Mouse (Mus musculus) left cerebral cortex, postnatal 25 days (tissue): ENCODE data around the gene Peli1. TPM values are rescaled to one million over a fixed set of nuclear protein-coding genes. Genes with fewer than 3 reads are reported as not detected.

Experiments used
- DNase-seq, 2 experiments: peaks; one replicate each; pipeline ENCODE4 v3.0.0; 2022; ENCODE audit warnings: low spot score in 2 of 2, mixed read lengths in 1 of 2
- intact Hi-C: fragments of 180-260 bp; cut with DNase I; formaldehyde crosslinking; loops from one replicate; pipeline ENCODE4 v1.15.1; 2025
- total RNA-seq, 2 experiments: library from RNA; stranded (reverse); gene quantifications; 2 replicates each; pipeline ENCODE4 v1.2.3; 2021

Peli1 gene
- 10 to 100 TPM; 44.9 to 45.0 TPM for total RNA-seq

DNA sequence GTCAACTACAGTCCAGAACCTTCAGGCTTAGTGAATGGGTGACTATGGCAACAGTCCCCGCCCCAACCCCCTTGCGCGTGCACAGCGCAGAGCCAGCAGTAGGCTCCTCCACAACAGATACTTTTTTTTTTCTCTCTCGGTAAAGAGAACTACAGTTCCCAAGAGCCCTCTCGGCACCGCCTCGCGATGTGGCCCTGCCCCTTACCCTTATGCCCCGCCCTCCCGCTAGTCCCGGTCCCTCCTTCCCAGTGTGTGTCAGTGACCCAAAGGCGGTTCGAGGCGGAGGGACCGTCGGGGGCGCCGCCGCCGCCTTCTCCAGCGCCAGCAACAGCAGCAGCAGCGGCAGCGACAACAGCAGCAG lies at the start of gene Peli1:
Peli1 (plus strand) TSS at position 225 of the 361 bp plus-strand sequence.
- intact Hi-C loops = loop anchor here (1.0 to 10.0 kb wide), 5 partner anchors 83 to 364 kb away; partner anchors contain the start of gene Vps54
- peak; percentile 94 to 98 for DNase-seq

DNA sequence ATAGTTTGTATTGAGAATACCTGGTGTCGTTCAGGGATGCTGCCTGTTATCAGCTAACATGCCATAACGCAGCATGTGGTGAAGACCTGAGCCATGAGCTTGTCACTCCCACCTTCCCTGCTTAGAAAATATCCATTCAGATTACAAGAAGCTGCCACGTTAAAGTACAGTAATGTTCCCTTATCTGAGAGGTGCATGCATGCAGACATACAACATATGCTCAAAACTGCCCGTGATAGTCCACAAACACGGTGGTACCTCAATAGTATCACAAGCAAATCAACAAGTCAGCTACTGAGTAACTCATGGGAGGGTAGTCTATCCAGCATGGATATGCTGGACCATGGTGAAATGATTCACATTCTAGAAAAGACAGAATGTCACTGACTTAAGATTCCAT lies 48.5 kb upstream of the Peli1 start:
- DNase-seq = no peak
- intact Hi-C loops = no loop called here

DNA sequence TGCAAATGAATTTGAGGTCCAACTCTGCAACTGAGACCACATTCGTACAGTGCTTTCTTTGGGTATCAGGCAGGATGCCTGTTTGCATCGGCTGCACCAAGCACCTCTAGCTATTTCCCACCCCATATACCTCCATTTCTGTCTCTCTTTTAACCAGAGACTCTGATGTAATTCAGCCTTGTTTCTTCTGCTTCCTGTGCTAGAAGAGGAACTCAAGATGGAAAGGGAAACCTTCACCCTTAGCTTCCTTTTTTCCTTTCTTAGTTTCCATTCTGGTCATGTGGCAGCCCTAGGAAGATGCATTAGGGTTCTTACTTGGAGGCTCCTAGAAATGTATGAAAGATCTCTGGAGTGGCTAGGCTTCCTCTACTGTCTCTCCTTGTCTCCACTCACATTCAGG lies 44.9 kb upstream of the Peli1 start:
- DNase-seq = no peak
- intact Hi-C loops = no loop called here

DNA sequence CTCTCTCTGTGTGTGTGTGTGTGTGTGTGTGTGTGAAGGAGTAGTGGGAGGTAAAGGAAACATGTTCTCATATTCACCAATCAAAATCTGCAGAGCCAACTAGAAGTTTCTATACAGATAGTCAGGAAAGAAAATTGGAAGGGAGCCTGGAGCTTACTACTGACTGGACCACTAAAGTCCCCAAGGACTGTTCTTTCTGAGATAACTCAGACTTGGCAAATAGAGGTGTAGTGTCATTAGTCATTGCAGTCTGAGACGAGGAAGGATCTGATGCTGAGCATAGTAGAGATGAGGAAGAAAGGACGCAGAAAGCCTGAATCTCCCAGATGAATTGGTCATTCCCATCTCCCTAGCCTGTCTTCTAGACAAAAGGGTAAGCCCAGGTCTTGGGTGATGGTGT lies 43.2 kb upstream of the Peli1 start:
- intact Hi-C loops = no loop called here
- no peak for DNase-seq

DNA sequence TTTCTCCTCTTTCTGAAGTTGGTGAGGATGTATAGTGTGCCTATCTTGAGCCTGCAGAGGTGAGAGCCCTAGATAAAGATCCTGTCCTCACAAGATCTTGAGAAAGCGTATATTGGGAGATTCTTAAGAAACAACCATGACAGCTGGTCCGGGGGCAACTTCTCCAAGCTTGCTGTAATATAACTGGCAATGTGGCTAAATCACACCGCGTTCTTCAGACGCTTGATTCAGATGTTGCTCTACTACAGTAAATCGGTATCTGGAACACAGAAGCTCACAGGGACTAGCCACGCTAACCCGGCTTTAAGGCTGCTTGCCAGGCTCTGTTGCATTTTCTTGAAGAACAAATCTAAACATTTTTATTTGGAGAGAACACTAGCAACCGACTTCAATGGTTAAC lies 39.4 kb upstream of the Peli1 start:
- intact Hi-C loops = no loop called here
- peak; percentile 57 to 82 for DNase-seq

DNA sequence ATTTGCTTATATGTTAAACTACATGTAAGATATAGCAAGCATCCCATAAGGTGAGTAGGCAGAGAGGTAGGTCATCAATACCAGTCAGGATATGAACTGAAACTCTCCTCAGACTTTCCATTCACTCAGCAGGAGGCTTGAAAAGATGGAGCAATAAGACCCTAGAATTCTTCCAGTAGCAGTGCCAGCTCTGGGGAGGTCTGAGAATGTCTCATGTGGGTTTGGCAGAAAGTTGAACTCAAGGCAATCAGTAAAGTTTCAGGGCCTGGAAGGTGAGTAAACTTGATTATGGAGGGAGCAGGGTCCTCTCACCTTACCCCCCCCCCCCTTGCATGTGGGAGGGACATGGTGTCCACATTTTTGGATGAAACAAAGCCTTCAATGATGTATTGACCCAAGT lies 36.5 kb upstream of the Peli1 start:
- intact Hi-C loops = no loop called here
- no peak for DNase-seq

DNA sequence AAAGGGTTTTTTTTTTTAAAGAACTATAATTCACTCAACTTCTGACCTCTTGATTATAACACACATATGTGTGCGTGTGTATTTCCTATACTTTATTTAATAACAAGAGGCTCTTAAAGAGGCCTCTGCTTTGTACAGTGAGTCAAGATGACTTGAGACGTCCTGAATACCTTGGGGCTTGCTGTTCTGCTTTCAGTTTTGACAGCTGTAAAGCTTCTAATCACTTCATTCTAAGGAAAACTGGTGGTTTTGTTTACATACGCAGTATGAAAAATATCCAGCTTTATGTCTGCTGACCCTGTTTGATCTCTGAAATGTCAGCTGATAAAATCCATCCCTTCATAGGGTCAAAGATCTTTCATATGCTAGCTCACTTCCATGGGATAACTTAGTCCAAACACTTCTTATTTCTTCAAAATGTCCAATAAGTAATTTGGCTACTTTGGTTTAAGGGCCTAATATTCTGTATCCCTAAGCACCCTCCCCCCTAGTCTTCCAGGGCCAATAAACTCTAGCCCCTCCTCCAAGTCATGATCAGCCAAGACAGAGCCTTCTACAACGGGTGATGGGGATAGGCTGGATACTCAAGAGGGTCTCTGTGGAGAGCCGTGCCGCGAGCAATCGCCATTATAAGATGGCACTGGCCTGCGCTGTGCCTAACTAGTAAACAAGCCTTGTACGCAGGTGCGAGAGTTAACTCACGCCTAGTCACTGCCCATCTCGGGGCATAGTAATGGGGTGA lies 34.8 kb upstream of the Peli1 start:
- intact Hi-C loops = no loop called here
- no peak for DNase-seq

DNA sequence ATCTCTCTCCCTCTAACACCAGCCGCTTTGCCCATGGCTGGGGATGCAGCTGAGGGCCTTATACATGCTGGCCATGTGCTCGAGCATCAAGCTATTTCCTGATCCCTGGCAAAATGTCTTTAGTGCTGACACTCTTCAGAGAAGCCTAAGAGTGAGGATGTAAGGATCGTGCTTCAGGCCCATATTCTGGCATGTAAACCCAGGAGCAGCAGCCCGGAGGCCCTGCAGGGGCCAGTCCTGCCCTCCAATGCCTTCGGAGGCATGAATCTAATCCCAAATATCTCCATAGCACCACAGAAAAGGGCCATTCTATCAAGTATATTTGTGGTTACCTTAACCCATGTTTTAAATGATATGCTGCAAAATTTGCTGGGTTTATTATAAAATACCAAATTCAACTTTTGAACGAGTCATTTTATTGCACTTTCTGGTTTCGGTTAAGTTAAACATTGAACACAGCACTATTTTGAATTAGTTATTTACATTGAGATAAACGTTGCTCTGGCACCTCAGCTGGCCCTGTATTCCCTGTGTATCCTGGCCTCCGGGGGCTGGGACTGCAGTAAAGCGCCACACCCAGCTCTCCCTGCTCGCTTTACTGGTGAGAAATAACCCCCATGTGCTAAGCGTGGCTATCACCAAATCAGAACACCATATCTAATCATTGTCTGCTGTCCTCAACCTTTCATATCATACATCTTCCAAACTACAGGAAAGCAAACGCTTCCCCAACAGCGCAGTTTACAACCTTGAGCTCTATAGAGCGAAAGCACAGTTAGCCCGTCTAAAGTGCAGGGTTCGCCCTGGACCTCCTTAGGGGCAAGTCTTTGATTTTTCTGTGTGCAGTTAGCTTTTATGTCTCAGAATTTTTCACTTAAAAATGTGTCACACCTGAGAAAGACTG lies 33.3 kb upstream of the Peli1 start:
- intact Hi-C loops = no loop called here

DNA sequence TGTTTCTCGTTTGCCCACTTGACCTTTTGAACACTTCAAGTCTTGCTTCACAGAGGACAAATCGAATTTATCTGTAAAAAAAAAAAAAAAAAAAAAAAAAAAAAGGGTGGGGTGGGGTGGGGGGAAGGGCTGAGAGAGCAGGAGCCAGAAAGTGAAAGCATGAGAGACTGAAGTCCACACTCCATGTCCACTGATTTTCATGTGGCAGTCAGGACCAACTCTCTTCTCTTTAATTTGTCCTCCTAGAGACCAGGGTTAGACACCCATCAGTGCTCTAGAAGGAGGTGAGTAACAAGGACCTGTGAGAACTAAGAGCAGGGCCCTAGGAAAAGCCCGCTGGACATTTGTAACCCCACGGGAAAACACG lies 32.7 kb upstream of the Peli1 start:
- intact Hi-C loops = no loop called here
- DNase-seq = no peak

More for the DNA sequence above, 33.3 kb upstream of the Peli1 start:
- no peak for DNase-seq

DNA sequence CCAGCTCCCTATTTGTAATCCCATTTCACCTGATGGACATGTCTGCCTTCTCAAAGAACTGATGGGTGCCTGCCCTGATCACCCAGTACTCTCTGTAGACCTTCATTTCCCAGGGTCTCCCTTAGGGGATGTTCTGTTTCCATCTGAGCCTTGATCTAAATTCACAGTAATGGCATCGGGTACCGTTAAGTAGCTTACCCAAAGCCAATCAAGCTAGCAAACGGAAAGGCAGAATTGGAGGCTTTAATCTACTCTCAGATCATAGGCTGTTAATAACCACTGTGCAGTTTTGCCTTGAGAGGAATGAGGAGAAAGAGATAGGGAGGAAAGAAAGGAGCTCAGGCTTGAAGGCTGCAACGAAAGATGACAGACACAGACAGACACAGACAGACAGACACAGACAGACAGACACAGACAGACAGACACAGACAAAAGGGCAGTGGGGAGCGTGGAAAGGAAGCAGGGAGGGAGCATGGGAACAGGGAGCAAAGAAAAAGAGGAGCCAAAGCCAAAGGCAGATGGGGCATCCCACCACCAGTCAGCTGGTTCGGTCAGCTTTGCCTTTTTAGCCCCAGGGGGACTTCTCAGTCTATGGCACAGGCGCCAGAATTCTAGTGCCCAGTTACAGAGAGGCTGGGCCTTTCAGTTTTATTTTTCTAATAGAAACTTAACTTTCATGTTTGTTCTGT lies 30.6 kb upstream of the Peli1 start:
- no peak for DNase-seq
- intact Hi-C loops = no loop called here

DNA sequence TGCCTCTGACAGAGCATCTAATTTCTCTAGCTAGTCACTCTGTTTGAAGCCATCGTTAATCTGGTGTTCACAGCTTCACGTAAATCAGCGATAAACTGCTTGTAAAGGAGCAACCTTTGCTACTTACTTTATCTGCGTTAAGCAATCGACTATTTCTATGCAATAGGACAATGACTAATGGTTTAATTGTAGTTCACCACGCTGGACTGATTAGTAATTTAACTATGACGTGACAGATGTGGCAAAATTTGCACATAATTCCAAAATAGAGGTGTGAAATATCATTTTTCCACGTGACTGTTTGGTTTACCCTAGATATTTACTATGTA lies 30.1 kb upstream of the Peli1 start:
- intact Hi-C loops = no loop called here
- DNase-seq = no peak

DNA sequence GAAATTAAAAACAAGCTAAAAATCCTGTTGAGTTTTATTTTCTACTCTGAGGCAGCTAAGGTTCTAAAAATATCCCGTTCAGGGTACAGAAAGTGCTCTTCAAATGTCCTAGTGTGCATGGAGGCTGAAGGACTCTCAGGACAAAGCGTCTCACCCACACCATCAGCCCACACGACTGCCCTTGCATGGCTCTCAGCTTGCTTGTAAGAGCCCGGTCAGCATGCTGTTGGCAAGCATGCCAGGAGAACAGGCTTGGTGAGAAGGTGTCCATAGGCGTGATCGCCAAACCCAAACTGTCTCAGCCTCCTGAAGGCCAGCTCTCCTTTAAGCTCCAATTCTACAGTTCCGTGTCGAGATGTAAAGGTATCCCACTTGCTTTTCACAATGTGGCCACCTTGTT lies 29.7 kb upstream of the Peli1 start:
- intact Hi-C loops = no loop called here
- peak; percentile 15 to 19 for DNase-seq

DNA sequence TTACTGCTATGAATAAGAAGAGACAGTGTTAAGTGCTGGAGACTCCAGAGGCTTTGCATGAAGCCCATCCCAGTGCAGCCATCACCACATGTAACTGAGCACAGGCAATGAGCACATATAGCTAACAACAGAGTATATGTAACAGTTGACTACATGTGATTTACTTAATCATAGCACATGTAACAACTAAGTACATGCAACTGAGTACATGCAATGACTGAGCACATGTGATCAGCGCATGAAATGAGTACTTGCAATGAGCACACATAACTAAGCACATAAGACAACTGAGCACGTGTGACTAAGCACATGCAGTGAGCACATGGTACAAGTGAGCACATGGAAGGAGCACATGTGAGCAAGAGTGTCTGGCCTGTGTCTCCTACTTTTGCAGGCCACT lies 29.0 kb upstream of the Peli1 start:
- DNase-seq = no peak
- intact Hi-C loops = no loop called here

DNA sequence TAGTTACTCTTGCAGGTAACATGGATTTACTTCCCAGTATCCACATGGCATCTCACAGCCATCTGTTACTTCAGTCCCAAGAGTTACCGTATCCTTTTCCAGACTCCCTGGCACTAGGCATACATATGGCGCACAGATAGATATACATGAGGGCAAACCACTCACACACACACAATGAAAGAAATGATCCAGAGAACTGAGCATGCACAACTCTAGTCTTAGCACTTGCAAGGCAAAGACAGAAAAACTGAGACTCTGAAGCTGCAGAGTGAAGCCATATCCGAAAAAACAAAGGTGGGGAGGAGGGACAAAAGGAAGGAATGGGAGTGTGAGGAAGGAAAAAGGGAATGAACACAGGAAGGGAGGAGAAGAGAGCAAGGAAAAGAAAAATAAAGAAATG lies 27.8 kb upstream of the Peli1 start:
- DNase-seq = no peak
- intact Hi-C loops = no loop called here

DNA sequence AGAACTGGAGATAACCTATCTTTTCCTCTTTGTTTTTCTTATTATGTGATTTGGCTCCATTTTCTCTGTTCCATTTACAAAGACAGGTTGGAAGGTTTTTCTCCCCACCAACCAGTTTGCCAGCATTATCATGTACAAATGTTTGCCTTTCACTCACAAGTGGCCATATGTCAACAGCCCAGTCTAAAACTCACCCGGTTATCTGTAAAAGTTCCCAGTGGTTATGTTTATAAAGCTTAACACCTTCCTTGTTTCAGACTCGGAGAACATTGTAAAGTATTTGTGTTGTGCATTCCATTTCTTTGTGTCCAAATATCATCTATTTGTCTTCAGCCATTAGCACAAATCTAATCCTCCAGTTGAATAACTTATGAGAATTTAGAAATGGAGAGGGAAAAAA lies 11.7 kb upstream of the Peli1 start:
- DNase-seq = no peak

DNA sequence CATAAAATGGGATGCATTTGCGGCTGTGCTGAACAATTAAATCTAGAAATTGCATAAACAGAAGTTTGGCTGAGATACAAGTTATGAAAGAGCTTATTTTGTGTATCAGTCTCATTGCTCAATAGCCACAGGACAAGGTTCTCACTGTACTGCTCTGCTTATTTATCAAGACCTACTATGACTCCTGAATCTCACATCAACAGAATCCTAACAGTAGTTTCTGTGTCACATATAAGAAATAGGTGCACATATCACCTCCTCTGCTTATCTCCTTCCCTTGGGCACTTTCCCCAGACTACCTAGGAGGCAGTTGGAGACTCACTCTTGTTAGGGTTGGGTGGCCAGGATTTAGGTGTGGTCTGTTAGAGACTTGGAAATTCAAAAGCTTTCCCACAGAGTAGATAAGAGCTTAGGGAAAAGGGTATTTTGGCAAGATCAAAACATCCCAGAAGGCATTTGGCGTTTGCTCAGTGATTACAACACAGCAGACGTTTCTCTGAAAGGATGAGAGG lies 11.2 kb upstream of the Peli1 start:
- intact Hi-C loops = no loop called here
- DNase-seq = no peak

More for the DNA sequence above, 11.7 kb upstream of the Peli1 start:
- intact Hi-C loops = no loop called here

DNA sequence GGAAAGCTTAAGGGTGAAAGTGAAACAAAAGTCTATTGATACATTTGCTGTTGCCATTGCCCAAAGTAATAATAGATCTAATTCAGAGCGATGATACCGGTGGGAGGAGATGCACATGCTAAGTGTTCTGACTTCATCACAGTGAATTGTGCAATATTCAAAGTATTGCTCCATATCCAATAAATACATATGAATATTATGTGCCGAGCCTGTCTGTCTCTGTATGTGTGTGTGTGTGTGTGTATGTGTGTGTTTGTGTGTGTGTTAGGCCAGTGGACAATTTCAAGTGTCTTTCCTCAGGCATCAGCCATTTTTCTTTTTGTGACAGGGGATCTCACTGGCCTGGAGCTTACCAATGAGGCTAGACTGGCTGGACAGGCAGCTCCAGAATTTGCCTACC lies 9.9 kb upstream of the Peli1 start:
- DNase-seq = no peak
- intact Hi-C loops = no loop called here

DNA sequence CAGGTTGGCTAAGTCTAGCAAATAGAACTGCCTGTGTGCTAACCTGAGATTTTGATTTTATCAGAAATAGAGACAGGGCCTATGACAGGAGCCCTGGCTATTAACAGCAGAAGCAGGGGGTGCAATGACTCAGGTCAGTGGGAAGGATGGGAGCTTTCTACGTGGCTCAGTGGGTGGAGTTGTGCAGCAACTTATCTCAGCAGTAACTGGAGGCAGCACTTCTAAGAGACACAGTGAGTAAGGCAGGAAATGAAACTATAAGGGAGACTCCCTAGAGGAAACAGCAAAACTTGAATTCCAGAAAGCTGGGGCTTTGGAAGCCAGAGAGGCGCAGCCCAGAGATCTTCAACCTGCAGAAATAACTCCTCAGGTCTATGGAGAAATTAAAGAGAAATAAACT lies 8.4 kb upstream of the Peli1 start:
- intact Hi-C loops = no loop called here
- peak in 1 of 2 experiments; percentile 47 for DNase-seq

DNA sequence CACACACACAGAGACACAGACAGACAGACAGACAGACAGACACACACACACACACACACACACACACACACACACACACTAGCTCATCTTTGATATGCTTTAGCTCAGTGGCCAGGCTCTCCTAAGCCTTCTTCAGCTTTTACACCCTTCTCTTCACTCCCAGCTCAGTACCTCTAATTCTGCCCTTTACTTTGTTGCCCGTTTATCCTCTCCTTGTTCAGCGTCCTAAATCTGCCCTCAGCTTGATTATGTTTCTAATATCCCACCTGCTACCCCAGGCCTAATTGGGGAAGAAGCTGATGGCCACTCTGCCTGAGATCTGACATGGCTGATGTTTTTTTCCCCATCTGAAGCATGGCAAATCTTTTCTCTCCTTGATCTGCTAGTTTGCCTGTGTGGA lies 2.7 kb upstream of the Peli1 start:
- no peak for DNase-seq
- intact Hi-C loops = no loop called here

DNA sequence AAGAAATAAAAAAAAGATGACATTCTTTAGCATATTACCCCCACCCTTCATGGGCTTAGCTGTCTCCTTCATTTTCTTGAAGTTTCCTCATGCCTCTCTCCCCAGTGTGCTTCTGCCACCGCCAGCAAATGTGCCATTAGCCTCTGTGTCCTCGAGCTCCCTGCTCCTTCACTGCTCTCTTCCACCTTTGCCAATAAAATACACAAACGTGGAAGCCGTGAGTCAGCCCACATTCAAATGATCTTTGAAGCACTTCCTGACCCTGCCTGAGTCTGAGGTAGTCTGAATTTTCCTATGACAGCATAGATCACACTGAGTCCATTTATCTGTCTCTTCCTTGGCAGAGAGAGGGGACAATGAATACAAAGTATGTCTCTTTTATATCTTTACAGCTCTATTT lies 1.5 kb upstream of the Peli1 start:
- intact Hi-C loops = no loop called here

More for the DNA sequence above, 1.5 kb upstream of the Peli1 start:
- DNase-seq = no peak
